ENCODE assay signal across 11 mouse cellular contexts in the genomic region with DNA sequence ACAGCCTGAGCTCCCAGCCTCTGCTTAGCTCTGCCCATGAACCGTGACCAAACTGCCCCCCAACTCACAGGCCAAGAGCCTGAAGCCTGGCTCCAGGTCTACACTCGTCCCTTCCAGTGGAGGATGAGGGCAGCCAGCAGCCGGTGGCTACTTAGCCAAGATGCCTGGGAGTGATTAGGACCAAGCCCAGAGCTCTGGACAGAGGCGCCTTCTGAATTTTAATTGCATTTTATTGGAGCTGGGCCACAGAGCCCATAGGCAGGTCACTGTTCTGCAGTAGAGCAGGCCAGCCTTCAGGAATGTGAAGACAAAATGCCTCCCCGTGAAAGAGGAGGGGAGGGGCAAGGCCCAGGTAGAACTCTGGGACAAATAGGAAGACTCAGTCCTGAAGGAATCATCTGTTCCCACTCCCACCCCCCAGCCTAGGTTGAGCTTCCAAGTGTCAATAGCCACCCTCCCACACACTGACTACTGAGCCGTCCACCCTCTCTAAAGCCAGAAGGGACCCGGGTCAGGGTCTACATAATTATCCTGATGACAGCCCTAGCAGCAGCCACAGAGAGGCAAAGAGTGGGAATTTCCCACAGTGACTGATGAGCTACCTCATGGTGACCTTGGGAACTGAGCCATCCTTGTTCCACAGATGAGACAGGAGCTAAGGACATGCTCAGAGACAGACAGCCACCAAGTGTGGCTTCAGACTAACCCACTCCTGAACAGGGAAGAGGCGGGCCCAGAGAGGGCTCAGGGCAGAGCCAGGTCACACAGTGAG. TPM values are rescaled to one million over a fixed set of nuclear protein-coding genes. Genes with fewer than 3 reads are reported as not detected.
DNase-seq lines count a peak whose midpoint lies in the region; ATAC-seq and TF ChIP-seq lines count a peak whose summit lies in the region.
"Had no signal": no experiment of that assay in that cellular context is flagged by ENCODE, and none has a peak within 500 bp of the region (broad histone marks: within the 10 kb centered on the region; RNA-seq: fewer than 3 reads in every experiment).

No protein-coding gene starts in this region.

- no peaks in the 10 kb centered on the region for H3K27me3 ChIP-seq in Patski
- no peaks in the 10 kb centered on the region for H3K27me3 ChIP-seq in hindbrain, embryonic 16.5 days (replicated peaks; ENCODE audit: control insufficient read depth, insufficient read depth, low read length)
- H3K27me3 ChIP-seq: intestine, embryonic 15.5 days had no signal

- no peaks in the 10 kb centered on the region for H3K36me3 ChIP-seq in hindbrain, embryonic 16.5 days (ENCODE audit: control insufficient read depth, insufficient read depth, low read length)
- H3K36me3 ChIP-seq: intestine, embryonic 15.5 days had no signal

- no peak overlapping the region for H3K4me3 ChIP-seq in hindbrain, embryonic 16.5 days (ENCODE audit: low read length)
- H3K4me3 ChIP-seq: intestine, embryonic 15.5 days had no signal

- no peak overlapping the region for H3K9ac ChIP-seq in hindbrain, embryonic 16.5 days (ENCODE audit: low read depth, low read length)
- H3K9ac ChIP-seq: intestine, embryonic 15.5 days; lung, embryonic 14.5 days had no signal

- DNase-seq in cerebellum, postnatal 10 days = peak; percentile 41 to 56
- no peak for DNase-seq in cerebellum, postnatal 4 days (ENCODE audit: low spot score in 2 of 2)
- no peak for DNase-seq in Patski (ENCODE audit: low read depth, low spot score)
- peak; percentile 38 to 39 for DNase-seq in layer of hippocampus, postnatal 36 days
- no peak for DNase-seq in lung, postnatal 25 days (ENCODE audit: low spot score)
- DNase-seq in cerebellum, adult 9-11 months = no peak
- DNase-seq in lung, adult 18-20 months = no peak
- DNase-seq: cerebellum, adult 8-10 months; lung, embryonic 14.5 days had no signal

- CTCF ChIA-PET in Patski (lab: Charles Lee) = interaction anchor here (0.9 to 2.1 kb wide), 6 partner anchors 12 to 23 kb away, joined by 3 to 7 read pairs (median 3); no protein-coding TSS in a partner anchor

- 61% methylated on average over 8 of the region's 8 CpGs for WGBS in hindbrain, embryonic 16.5 days

- H3K27ac ChIP-seq in hindbrain, embryonic 16.5 days (ENCODE audit: low read depth, low read length) = no peak overlapping the region
- H3K27ac ChIP-seq: intestine, embryonic 15.5 days had no signal

- H3K9me3 ChIP-seq in hindbrain, embryonic 16.5 days (ENCODE audit: control insufficient read depth, low read length) = no peaks in the 10 kb centered on the region
- H3K9me3 ChIP-seq: intestine, embryonic 15.5 days had no signal

- H3K4me1 ChIP-seq in hindbrain, embryonic 16.5 days (ENCODE audit: control insufficient read depth, insufficient read depth, low read depth, low read length) = peaks cover 7% of the 10 kb centered on the region; the same call in 1 of the 2 replicates
- H3K4me1 ChIP-seq: intestine, embryonic 15.5 days had no signal

- no peak for TF ChIP-seq CTCF in Patski (IDR thresholded peaks at IDR 0.05)

- POLR2A ChIA-PET in Patski (lab: Charles Lee) = interaction anchor here (1.4 to 3.6 kb wide), 3 partner anchors 16 to 80 kb away, joined by 3 to 14 read pairs (median 7); a partner anchor contains a TSS

- peak; percentile 76 for ATAC-seq in Patski
- peak; percentile 82 for ATAC-seq in hindbrain, embryonic 16.5 days
- ATAC-seq: intestine, embryonic 15.5 days had no signal

- no peak overlapping the region for H3K4me2 ChIP-seq in hindbrain, embryonic 16.5 days (ENCODE audit: low read length)
- H3K4me2 ChIP-seq: intestine, embryonic 15.5 days; lung, embryonic 14.5 days had no signal

- in situ Hi-C loops in Patski (cut with MboI; ENCODE audit: low pct_unique_long_range_greater_than_20kb) = no loop called here

RNA-seq across cellular contexts. Expression of a gene that starts 16.6 kb away (rescaled TPM):
- 44.3 TPM for polyA plus RNA-seq in Patski (2021)
- polyA plus RNA-seq in hindbrain, embryonic 16.5 days (2015; fragmentation: Nextera tagmentation; extraction: Ambion mirVana) = 0.36 and 0.46 TPM in 2 replicates
- total RNA-seq in layer of hippocampus, postnatal 36 days (2021) = under 1 TPM; 0.15 to 0.25 TPM

RNA-seq across cellular contexts. Expression of a gene that starts 51.7 kb away (rescaled TPM):
- not detected for polyA plus RNA-seq in Patski (2021)
- polyA plus RNA-seq in hindbrain, embryonic 16.5 days (2015; fragmentation: Nextera tagmentation; extraction: Ambion mirVana) = 0.35 and 0.55 TPM in 2 replicates
- total RNA-seq in layer of hippocampus, postnatal 36 days (2021) = not detected
- polyA plus RNA-seq: intestine, embryonic 15.5 days had no signal

Comparison
In these comparisons a context has a peak if more than half of its experiments do, and no peak if none do; other contexts are left out.
1. DNase-seq: peak in cerebellum, postnatal 10 days (2 of 2) and layer of hippocampus, postnatal 36 days (2 of 2); none in cerebellum, postnatal 4 days (0 of 2), Patski (single experiment), lung, postnatal 25 days (single experiment), cerebellum, adult 9-11 months (single experiment) and lung, adult 18-20 months (0 of 2).
2. RNA of a gene that starts 16.6 kb away (polyA plus RNA-seq): 44.3 TPM in Patski (single experiment); 0.36 to 0.46 TPM in hindbrain, embryonic 16.5 days; every median in the first group is over 10 times any median in the second.